Mouse (Mus musculus) myocyte (in vitro differentiated cells): ENCODE data around the gene Thap7.

Experiments
- E2F4 ChIP-seq: IDR thresholded peaks from one replicate; pipeline ENCODE4 v1.6.1; 2011; ENCODE audit warnings: mild to moderate bottlenecking, control low read depth, moderate library complexity; ENCODE audit not compliant: insufficient read depth
- MYOG ChIP-seq, 3 experiments: IDR thresholded peaks; one replicate each; pipeline ENCODE4 v1.6.1; 2011; ENCODE audit warnings: control low read depth in 2 of 3, low read depth in 2 of 3, mild to moderate bottlenecking in 2 of 3; ENCODE audit not compliant: insufficient read length in 2 of 3, control insufficient read depth in 1 of 3, insufficient read depth in 1 of 3
- POLR2A ChIP-seq: IDR thresholded peaks from one replicate; pipeline ENCODE4 v1.6.1; 2011; ENCODE audit warnings: low read depth, mild to moderate bottlenecking, control low read depth, moderate library complexity; ENCODE audit not compliant: insufficient read length
- POLR2AphosphoS2 ChIP-seq: IDR thresholded peaks from one replicate; pipeline ENCODE4 v1.6.1; 2011; ENCODE audit warnings: low read depth, control low read depth; ENCODE audit not compliant: insufficient read length
- TCF12 ChIP-seq: IDR thresholded peaks from one replicate; pipeline ENCODE4 v1.6.1; 2011; ENCODE audit warnings: mild to moderate bottlenecking, control low read depth; ENCODE audit not compliant: poor library complexity, insufficient read depth, severe bottlenecking
- TCF3 ChIP-seq: IDR thresholded peaks from one replicate; pipeline ENCODE4 v1.6.1; 2011; ENCODE audit warnings: low read depth, control low read depth; ENCODE audit not compliant: insufficient read length
- USF1 ChIP-seq: IDR thresholded peaks from one replicate; pipeline ENCODE4 v1.6.1; 2011; ENCODE audit warnings: low read depth, mild to moderate bottlenecking, control low read depth, moderate library complexity

DNA sequence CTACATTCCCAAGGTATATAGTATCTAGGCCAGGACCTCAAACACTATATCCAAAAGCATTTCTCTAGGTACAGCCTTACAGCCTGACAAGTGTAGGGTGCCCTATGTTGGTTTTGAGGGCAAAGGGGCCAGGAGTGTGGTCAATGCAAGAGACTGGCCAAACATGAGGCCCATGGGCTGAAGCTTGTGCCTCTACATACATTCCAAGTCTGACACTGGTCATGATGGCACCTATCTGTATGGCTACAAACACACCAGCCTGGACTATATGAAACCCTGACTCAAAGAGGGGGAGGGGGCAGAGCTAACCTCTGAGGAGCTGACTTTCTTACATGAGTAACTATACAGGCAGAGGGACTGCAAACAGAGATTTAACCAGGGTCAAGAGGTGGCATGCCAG, 3.3 kb downstream of the Thap7 start:
- TF ChIP-seq TCF12, result no peak
- no peak for TF ChIP-seq POLR2A
- TF ChIP-seq TCF3, result no peak
- no peak for TF ChIP-seq USF1
- peak; percentile 60 for TF ChIP-seq POLR2AphosphoS2
- no peak for TF ChIP-seq MYOG (IDR thresholded peaks at IDR 0.05; ENCODE audit: control insufficient read depth in 1 of 3, insufficient read depth in 1 of 3, insufficient read length in 2 of 3, low read depth in 2 of 3)
- TF ChIP-seq E2F4, result no peak
